Mouse (Mus musculus) cerebellum, postnatal 36 days (tissue): ENCODE measurements at regions not wholly inside any gene's neighbourhood (a gene's known extent, or its start where the extent isn't known, plus 50 kb on each side); places are given as distances from the start of the nearest gene placed in this dataset.

Experiments
- DNase-seq, 2 experiments: peaks; one replicate each; pipeline ENCODE4 v3.0.0; 2021 to 2022; ENCODE audit warnings: mixed read lengths in 2 of 2

DNA sequence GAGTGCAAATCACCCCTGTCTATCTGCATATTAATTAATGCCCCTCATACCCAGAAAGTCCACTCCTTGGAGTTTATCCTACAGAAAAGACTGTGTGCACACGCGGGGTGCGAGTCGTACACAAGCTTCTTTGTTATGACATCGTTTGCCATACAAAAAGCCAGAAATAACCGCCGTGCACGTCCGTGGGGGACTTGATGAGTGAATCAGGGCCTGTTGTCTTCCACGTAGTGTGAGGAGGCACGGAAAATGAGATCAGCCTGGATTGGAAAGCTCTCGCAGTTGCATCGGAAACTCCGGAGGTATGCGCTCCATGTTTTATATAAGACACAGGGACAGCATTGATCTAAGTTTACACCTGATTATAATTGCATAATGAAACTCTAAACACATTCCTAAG is 120.3 kb downstream of the Etnk1 start:
- no peak for DNase-seq

DNA sequence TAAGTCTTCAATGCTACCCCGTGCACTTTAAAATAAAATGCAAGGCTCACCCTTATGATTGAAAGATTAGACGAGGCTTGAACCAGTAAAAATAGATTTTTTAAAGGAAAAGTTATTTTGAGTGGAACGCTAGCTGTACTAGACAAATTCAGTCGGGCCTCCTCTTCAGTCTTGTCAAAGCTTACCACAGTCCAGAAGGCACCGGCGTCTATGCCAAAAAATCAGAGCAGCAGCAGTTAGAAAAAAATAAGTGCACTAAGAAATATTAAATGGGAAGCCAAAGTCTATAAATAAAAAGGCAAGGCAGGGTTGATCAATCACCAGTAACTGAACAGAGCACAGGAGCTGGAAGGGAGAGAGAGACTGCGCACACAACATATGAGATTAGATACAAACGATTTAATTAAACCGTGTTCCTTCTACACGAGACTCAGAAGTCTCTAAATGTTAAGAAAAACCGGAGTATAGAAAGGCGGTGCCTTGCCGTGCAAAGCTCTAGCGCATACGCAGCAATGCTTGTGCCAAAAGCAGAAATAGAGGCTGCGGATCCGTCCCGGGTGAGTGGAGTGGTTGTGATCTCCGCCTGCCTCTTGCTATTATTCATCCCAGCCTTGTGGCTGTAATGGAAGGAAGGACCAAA is 121.6 kb downstream of the Etnk1 start:
- DNase-seq, result no peak

DNA sequence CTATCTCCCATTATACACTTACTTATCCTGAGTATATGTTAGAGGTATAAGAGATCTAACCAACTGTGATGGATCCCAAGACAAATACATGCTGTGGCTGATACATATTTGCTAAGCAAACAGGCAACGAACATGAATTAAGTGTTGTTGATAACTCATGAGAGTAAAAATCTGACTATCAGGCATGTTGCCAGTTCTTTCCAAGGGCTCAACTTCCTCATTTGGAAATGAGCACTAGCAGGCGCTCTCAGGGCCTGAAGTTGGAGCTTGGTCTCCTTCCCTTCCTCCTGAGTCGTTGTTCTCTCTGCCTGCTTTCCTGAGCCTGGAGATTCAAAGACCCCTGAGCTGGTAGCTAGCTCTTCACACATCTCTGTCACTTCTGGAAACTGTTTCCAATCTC is 126.6 kb downstream of the Etnk1 start:
- no peak for DNase-seq

DNA sequence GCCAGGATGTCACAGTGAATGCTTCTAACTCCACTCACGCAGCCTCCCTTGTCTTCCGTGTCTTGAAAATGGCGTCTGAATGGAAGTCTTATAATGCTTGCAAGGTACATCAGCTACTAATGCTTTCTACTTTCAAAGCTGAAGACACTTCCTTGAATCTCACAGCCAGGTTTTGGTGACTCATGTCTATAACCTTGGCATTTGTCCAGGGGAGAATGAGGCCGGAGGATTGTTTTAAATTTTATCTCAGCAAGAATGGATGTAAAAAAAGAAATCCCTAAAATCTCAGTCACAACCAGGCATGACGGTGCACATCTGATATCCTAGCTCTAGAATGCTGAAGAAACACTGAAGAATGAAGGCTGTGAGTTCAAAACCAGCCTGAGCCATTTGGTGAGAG is 131.4 kb downstream of the Etnk1 start:
- no peak for DNase-seq

- DNase-seq, result no peak
Measured at GRCm38 (mm10) chr6:143301414-143301813, 134.4 kb downstream of the Etnk1 start.

DNA sequence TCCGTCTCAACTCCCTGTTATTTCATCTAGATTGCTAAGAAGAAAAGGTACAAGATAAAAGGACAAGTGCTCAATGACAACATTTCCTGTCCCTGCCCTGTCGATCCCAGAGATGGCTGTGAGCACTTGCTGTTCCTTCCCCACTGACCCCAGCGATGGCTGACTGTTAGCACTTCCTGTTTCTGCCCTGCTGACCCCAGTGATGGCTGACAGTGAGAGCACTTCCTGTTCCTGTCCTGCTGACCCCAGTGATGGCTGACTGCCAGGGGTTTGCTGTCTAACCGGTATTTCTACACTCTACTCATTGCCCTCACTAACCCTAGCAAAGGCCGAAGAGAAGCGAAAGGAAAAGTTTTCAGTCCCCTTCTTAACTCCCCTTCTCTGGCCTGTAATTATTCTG is 140.3 kb downstream of the Etnk1 start:
- no peak for DNase-seq

DNA sequence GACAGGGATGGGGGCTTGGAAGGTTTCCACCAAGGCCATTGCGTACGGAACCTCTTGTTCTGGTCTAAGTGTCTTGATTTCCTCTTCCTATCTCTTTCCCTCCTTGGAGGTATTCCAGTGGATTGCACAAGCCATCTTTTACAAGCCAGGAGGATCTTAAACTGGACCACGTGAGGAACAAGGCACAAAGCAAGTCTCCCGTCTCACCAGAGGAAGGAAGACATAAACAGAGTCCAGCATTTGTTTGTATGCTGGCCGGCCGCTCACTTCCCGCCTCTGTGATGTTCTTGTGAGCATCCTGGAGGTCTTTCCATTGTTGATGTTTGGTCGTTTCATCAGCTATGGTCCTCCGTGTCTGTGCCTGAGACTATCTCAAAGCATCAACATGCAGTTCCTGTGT is 148.8 kb downstream of the Etnk1 start:
- no peak for DNase-seq

DNA sequence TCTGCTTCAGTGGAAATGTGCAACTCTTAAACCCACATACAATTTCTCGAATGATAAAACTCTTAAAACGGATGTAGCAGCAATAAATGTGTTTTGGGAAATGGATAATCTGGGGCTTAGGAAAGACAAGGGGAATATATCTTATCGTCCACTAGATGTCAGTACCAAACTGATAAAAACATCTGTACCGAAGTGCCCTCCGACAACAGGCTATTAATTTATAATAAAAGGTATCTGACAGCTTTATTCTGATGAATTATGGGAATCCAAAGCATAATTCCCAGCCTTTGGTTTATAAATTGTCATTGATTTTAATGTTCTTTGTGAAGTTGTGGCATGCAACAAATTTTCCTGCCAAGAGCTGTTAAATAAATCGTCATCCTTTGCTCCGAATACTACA is 153.4 kb downstream of the Etnk1 start:
- no peak for DNase-seq

GRCm38 (mm10) chr6:143324636-143325035 is 157.6 kb downstream of the Etnk1 start:
- DNase-seq, result no peak

DNA sequence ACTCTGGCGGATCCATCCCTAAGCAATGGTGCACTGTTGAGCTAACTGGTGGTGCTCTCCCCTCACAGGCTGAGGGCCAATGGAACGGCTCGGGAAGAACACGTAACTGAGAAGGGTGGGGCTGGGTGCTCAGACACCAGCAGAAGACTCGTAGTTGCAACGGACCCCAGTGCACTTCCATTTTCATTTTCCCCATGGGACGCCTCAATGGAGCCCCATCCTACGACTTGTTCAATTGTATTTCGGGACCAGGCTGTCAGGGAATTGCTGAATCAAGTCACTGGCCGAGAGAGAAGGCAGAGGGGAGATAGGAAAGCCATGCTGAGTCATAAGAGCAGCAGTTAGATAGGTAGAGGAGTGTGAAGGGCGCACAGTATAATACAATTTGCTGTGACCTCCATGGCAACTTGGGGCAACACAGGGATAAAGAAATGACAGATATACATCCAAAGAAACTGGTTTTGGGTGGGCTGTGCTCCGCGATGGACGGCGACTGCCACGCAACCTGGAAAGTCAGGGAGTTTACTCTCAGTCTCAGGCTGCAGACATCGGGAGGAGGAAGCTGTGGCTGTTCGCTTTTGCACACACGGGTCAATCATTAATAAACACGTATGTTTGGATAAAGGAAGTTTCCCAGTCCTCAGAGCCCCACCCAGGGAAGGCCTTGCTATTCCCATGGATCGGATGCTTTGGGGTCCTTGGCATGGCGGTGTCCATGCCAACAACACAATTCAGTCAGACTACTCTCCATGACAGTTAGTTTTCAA is 160.1 kb downstream of the Etnk1 start:
- DNase-seq, result no peak

GRCm38 (mm10) chr6:143327788-143328187 is 160.8 kb downstream of the Etnk1 start:
- DNase-seq, result no peak

- DNase-seq, result no peak
Measured at GRCm38 (mm10) chr6:143328202-143328601, 161.2 kb downstream of the Etnk1 start.

DNA sequence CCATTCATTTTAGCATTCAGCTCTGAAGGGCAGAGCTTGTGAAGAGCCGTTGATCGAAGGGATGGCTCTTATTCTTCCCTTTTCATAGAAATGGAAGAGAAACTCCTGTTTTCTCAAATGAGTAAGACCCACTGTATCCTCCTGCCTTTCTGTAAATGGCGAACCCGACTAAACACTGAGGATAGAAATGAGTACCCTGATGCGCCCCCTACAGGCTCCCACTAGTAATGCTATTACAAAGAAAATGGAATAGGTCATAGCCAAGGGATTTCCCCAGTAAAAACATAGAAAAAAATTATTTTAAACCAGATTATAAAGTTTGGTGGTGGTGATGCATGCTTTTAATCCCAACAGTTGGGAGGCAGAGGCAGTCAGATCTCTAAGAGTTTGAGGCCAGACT is 162.1 kb downstream of the Etnk1 start:
- DNase-seq, result no peak

- DNase-seq, result no peak
Measured at GRCm38 (mm10) chr6:143333493-143333892, 166.5 kb downstream of the Etnk1 start.

DNA sequence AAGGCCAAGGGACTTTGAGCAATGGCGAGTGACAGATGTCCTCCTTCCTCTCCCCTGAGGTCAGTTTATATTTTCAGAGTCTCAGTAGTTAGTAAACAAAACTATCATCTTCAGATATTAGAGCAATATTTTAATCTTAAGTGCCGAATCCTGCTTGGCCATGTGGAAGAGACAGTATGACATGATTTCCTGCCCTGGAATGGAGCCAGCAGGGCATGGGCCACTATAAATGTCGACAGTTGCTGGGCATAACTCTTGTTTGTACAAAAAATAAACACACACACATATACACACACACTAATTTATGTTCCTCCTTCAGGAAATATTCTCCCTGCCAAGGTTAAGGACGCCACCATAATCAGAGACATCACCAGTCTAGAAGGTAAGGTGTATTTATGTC is 169.6 kb downstream of the Etnk1 start:
- DNase-seq, result no peak

DNA sequence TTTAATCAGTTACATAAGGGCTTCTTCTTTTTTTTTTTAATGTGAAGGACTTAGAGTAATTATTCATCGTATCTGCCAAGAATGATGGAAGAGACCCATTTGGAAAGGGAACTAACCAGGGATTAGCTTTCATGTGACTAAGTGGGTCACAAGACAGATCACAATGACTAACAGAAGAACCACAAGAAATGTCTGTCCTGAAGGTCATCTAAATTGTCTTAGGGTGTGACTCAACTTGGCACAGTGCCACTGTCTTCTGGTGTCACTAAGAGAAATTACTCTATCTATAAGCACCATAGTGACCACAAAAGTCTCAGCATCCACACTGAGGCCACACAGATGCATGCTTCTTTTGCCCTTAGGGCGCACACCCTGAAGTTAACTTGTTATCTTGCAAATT is 182.0 kb downstream of the Etnk1 start:
- DNase-seq, result no peak

DNA sequence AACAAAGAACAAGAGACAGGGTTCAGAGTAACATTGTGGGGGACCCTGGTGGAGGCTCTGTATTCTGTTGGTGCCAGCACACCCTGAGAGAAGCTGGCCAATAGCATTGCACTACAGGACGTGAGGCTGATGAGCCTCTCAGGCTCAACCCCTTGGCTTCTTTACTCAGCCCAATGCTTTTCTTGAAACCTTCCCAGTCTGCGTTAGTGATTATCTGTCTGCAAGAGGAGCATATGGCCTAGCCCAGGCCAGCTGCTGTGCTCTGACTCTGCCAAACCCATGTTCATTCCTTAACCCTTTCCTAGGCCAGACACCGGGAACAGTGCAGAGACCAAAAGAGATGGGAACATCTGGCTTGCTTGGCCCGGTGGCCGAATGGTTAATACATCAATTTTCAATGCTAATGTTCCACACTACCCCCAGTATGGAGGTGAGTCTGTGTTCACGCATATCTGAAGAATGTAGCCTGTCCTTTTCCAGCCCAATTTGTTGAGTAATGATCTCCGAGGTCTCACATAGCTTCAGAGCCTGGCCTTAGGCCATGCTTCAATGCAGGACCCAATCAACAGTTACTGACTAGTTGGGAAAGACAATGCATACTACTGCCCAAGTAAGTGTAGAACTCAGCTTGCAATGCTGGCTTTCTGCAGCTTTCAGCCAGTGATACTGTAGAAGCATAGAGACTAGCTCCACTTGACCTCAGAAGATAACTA is 192.5 kb downstream of the Etnk1 start:
- peak; percentile 23 to 38 for DNase-seq

GRCm38 (mm10) chr6:143361149-143361725 is 194.2 kb downstream of the Etnk1 start:
- no peak for DNase-seq

DNA sequence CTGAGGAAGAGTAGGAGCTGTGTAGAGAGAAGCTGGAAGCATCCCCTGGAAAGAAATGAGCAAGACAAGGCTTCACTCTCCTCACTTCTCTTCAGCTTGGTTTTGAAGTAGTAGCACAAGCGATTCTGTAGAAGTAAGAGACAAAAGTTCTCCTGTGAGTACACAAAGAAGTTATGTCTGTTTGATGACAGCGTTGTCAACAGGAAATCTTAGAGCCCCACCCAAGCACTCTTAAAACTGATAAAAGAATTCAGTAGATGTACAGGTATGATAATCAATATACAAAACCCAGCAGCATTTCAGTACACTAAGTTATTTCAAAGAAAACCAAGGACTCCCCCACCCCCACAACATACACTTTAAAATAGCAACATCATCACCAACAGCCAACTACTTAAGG is 194.9 kb downstream of the Etnk1 start:
- DNase-seq, result no peak

DNA sequence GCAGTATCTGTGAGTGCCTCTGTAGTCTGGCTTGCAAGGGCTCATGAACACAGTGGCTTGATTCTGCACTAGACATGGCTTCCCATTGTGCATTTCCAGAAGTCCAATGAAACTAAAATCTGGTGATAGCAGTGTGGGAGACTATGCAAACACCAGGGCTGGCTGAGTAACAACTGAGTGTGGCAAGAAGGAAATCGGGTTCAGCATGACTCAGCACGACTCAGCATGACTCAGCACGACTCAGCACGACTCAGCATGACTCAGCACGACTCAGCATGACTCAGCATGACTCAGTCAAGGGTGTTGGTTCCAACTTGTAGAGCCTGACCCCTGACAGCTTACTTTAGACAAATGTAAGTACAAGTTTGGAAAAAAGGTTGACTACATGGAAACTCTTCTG is 198.8 kb downstream of the Etnk1 start:
- DNase-seq, result no peak

DNA sequence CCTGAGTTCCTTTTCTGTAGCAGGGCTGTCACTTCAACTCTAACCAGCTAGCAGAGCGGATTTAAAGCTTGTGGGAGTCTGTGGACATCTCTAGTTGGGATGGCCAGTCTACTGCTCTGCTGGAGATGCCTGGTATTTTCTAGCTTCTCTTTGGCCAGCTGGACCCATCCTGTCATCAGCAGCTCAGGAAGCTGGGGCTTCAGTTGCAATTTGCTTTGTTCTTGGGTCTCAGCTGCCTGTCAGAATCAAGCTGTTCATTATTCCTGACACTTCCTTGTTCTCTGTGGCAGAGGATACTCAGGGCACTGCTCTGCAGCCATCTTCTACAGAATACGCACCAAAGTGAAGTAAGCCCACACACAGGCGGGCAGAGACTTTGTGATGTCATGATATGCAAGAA is 200.8 kb downstream of the Etnk1 start:
- no peak for DNase-seq

DNA sequence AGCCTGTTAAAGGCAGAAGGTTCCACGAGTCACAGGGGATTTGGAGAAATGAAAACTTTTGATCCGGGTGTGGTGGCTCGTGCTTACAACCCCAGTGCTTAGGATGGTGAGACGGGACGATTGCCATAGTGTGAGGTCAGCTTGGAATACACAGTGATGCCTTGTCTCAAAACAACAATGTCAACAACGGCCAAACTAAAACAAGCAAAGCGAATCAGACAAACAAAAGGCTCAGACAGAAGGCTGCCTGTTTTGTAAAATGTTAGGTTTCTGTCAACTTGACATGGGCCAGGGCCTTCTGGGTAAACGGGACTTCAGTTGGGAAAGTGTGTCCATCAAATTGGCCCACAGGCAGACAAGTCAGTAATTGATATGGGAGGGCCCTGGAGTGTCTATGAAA is 201.6 kb downstream of the Etnk1 start:
- DNase-seq, result no peak

- DNase-seq, result no peak
Measured at GRCm38 (mm10) chr6:143372487-143372886, 205.5 kb downstream of the Etnk1 start.
